In genomic region chr12:70649691-70650090, GRCm38 (mm10) we compare ENCODE assay signal across 15 mouse cellular contexts.
DNase-seq lines count a peak whose midpoint lies in the region; ATAC-seq lines count a peak whose summit lies in the region.
"Had no signal": no experiment of that assay in that cellular context is flagged by ENCODE, and none has a peak within 500 bp of the region (broad histone marks: within the 10 kb centered on the region; RNA-seq: fewer than 3 reads in every experiment).

No protein-coding gene starts in this region.

- H3K9ac ChIP-seq in heart, embryonic 11.5 days (ENCODE audit: low read depth, low read length): no peak overlapping the region
- no peak overlapping the region for H3K9ac ChIP-seq in forebrain, embryonic 16.5 days (replicated peaks; ENCODE audit: low read depth, low read length)
- H3K9ac ChIP-seq: forebrain, postnatal 0 days; liver, embryonic 14.5 days; midbrain, embryonic 13.5 days had no signal

- no peak overlapping the region for H3K4me2 ChIP-seq in heart, embryonic 11.5 days
- no peak overlapping the region for H3K4me2 ChIP-seq in forebrain, embryonic 16.5 days (ENCODE audit: low read length)
- H3K4me2 ChIP-seq: midbrain, embryonic 13.5 days had no signal

- peaks cover 3% of the 10 kb centered on the region for H3K9me3 ChIP-seq in megakaryocyte, embryonic 14.5 days
- no peaks in the 10 kb centered on the region for H3K9me3 ChIP-seq in heart, embryonic 11.5 days (replicated peaks; ENCODE audit: control insufficient read depth, low read length)
- H3K9me3 ChIP-seq in forebrain, embryonic 16.5 days (ENCODE audit: control insufficient read depth, low read length): no peaks in the 10 kb centered on the region
- H3K9me3 ChIP-seq: midbrain, embryonic 13.5 days had no signal

- peak; percentile 81 to 88 for DNase-seq in adrenal gland, adult (ENCODE audit: inconsistent age in 2 of 2, low spot score in 1 of 2)
- DNase-seq in adrenal gland, postnatal 10 days: no peak
- no peak for DNase-seq in spleen, postnatal 36 days (ENCODE audit: low spot score in 2 of 2)
- DNase-seq: forebrain, postnatal 0 days; layer of hippocampus, adult 9-11 months; retina, postnatal 1 day; thymus, adult 18-20 months had no signal

- H3K27me3 ChIP-seq in megakaryocyte, embryonic 14.5 days (replicated peaks): peaks cover 10% of the 10 kb centered on the region
- no peaks in the 10 kb centered on the region for H3K27me3 ChIP-seq in heart, embryonic 11.5 days (ENCODE audit: control insufficient read depth, insufficient read depth, low read length)
- H3K27me3 ChIP-seq in forebrain, embryonic 16.5 days (replicated peaks; ENCODE audit: control insufficient read depth, insufficient read depth, low read length): no peaks in the 10 kb centered on the region
- H3K27me3 ChIP-seq: midbrain, embryonic 13.5 days had no signal

- no peak for ATAC-seq in megakaryocyte, adult 5-6 weeks (ENCODE audit: poor library complexity, severe bottlenecking)
- ATAC-seq in heart, embryonic 11.5 days (replicated peaks; ENCODE audit: insufficient number of reproducible peaks, low FRiP score, low TSS enrichment): peak; percentile 55; the same call in 1 of the 2 replicates
- 0 out of 2 replicates have a peak, but pooled peaks have one; percentile 17 for ATAC-seq in megakaryocyte progenitor cell, adult 5-6 weeks (replicated peaks; ENCODE audit: poor library complexity)
- no peak for ATAC-seq in forebrain, embryonic 16.5 days
- ATAC-seq: forebrain, postnatal 0 days; hindbrain, postnatal 0 days; midbrain, embryonic 13.5 days had no signal

- peaks cover 36% of the 10 kb centered on the region for H3K4me1 ChIP-seq in megakaryocyte, embryonic 14.5 days
- H3K4me1 ChIP-seq in heart, embryonic 11.5 days (ENCODE audit: control insufficient read depth, insufficient read depth, low read length): peaks cover 10% of the 10 kb centered on the region
- peaks cover 9% of the 10 kb centered on the region for H3K4me1 ChIP-seq in forebrain, embryonic 16.5 days (replicated peaks; ENCODE audit: control insufficient read depth, insufficient read depth, low read length)
- H3K4me1 ChIP-seq: midbrain, embryonic 13.5 days had no signal

- 29% methylated on average over 2 of the region's 2 CpGs for WGBS in heart, embryonic 11.5 days (ENCODE audit: insufficient replicate concordance)
- WGBS in forebrain, embryonic 16.5 days: 83% methylated on average over 2 of the region's 2 CpGs

- peak overlapping the region; percentile 70 for H3K4me3 ChIP-seq in megakaryocyte, embryonic 14.5 days (replicated peaks)
- no peak overlapping the region for H3K4me3 ChIP-seq in heart, embryonic 11.5 days (ENCODE audit: low read depth, low read length)
- no peak overlapping the region for H3K4me3 ChIP-seq in forebrain, embryonic 16.5 days (replicated peaks; ENCODE audit: low read length)
- H3K4me3 ChIP-seq: midbrain, embryonic 13.5 days had no signal

- H3K27ac ChIP-seq in heart, embryonic 11.5 days (ENCODE audit: low read depth, low read length): no peak overlapping the region
- no peak overlapping the region for H3K27ac ChIP-seq in forebrain, embryonic 16.5 days (ENCODE audit: low read length)
- H3K27ac ChIP-seq: hindbrain, postnatal 0 days; liver, embryonic 14.5 days; midbrain, embryonic 13.5 days had no signal

- no peaks in the 10 kb centered on the region for H3K36me3 ChIP-seq in megakaryocyte, embryonic 14.5 days (replicated peaks; ENCODE audit: low read length)
- no peaks in the 10 kb centered on the region for H3K36me3 ChIP-seq in heart, embryonic 11.5 days (ENCODE audit: control insufficient read depth, insufficient read depth, low read length)
- no peaks in the 10 kb centered on the region for H3K36me3 ChIP-seq in forebrain, embryonic 16.5 days (ENCODE audit: control insufficient read depth, insufficient read depth)
- H3K36me3 ChIP-seq: midbrain, embryonic 13.5 days had no signal

Comparison
In these comparisons a context has a peak if more than half of its experiments do, and no peak if none do; other contexts are left out.
1. DNase-seq: peak in adrenal gland, adult (2 of 2); none in adrenal gland, postnatal 10 days (single experiment) and spleen, postnatal 36 days (0 of 2).
2. ATAC-seq: peak in heart, embryonic 11.5 days (single experiment) and megakaryocyte progenitor cell, adult 5-6 weeks (single experiment); none in megakaryocyte, adult 5-6 weeks (single experiment) and forebrain, embryonic 16.5 days (single experiment).